Mouse (Mus musculus) ovary, postnatal 36 days (tissue): ENCODE measurements at regions not wholly inside any gene's neighbourhood (a gene's known extent, or its start where the extent isn't known, plus 50 kb on each side); places are given as distances from the start of the nearest gene placed in this dataset.
"Not testable (repeated sequence)": the region's sequence is repeated elsewhere in the genome, so short reads cannot be mapped to it uniquely, and the experiment has no call there.

ENCODE experiments used
- DNase-seq: peaks from one replicate; pipeline ENCODE4 v3.0.0; 2022; ENCODE audit warnings: low spot score, mixed read lengths

- no peak for DNase-seq
Observed at GRCm38 (mm10) chr15:52406156-52406885, 1478.4 kb upstream of the Gm7489 start.

- DNase-seq, result no peak
Observed at GRCm38 (mm10) chr15:52412869-52413771, 1471.6 kb upstream of the Gm7489 start.

- no peak for DNase-seq
Observed at GRCm38 (mm10) chr15:52425976-52426375, 1458.7 kb upstream of the Gm7489 start.

- no peak for DNase-seq
Observed at GRCm38 (mm10) chr15:52430491-52431158, 1454.1 kb upstream of the Gm7489 start.

- no peak for DNase-seq
Observed at GRCm38 (mm10) chr15:52433639-52434038, 1451.1 kb upstream of the Gm7489 start.

GRCm38 (mm10) chr15:52438403-52438802 is 1446.3 kb upstream of the Gm7489 start:
- no peak for DNase-seq

DNA sequence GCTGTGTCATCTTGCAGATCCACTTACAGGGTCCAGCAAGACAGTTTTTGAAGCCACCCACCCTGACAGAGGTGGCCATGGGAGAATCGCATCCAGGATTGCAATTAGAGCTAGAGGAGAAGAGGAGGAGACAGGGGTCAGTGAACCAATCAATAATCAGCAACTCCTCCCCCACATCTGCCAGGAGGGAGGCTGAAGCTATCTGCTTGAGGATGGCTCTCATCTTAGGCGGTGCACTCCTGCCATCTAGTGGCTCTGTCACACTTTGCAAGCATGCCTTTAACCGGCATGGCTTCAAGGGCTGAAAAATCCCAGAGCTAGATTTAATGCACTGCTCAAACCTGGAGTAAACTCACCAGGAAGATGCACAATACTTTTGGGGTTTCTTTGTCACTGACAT is 1425.9 kb upstream of the Gm7489 start:
- peak; percentile 60 for DNase-seq

DNA sequence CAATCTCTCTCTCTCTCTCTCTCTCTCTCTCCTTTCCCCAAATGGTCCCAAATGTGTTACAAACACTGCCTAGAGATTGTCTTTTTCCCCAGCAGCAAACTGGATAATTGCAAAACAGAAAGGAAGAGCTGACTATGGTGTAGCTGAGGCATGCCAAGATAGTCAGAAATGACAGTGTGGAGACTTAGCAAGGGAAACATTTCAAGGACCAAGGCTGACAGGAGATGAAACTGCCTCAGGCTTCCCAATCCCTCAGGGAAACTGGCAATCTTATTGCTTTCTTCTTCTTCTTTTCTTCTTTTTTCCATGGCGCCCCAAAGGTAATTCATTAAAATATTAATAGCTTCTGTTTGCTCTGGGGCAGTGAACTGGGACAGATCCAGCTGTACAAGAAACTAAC is 1425.4 kb upstream of the Gm7489 start:
- no peak for DNase-seq

GRCm38 (mm10) chr15:52464226-52465138 is 1420.2 kb upstream of the Gm7489 start:
- no peak for DNase-seq

- DNase-seq, result not testable (repeated sequence)
Observed at GRCm38 (mm10) chr15:52478124-52478523, 1406.6 kb upstream of the Gm7489 start.

DNA sequence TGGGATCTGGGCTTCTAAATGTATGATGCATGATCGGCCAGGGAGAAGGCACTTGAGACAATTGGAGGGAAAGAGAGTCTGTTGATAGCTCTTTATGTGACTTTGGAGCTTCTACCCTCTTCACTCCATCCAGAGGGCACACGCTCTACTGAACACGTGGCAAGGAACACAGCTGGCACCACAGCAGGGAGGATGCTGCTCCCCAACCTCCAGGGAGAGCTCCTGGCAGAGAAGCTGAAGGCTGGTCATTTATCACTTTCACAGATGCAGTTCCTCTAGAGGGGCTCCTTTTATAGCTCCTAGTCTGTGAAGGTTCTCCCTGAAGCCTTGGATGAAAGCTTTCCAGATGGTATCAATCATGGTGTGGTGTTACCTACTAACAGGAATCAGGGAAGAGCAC is 1403.9 kb upstream of the Gm7489 start:
- DNase-seq, result no peak

GRCm38 (mm10) chr15:52483598-52484165 is 1401.0 kb upstream of the Gm7489 start:
- no peak for DNase-seq

GRCm38 (mm10) chr15:52484276-52484675 is 1400.4 kb upstream of the Gm7489 start:
- DNase-seq, result no peak

DNA sequence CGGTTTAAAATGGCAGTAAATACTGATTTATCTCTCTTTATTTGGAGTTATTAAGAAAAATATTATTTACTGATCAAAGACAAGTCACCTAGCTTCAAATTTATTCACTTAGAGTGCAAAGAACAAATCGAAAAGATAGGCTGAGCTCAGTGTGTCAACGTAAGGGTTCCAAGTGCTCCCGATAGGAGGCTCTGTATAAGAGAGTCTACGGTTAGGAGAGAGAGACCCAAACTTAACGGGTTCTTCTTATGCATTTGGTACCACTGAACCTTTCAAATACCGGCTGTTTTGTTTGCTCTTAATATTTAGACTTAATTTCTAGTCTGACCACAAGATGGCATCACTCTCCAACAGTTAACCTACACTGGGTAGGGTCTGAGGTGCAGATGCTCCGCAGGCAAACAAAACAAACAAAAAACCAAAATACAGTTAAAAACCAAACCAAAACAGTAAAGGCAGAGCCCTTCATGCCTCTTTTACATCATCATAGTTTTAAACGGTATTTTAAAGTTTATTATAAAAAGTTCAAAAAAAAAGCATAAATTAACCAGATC is 1379.4 kb upstream of the Gm7489 start:
- no peak for DNase-seq

DNA sequence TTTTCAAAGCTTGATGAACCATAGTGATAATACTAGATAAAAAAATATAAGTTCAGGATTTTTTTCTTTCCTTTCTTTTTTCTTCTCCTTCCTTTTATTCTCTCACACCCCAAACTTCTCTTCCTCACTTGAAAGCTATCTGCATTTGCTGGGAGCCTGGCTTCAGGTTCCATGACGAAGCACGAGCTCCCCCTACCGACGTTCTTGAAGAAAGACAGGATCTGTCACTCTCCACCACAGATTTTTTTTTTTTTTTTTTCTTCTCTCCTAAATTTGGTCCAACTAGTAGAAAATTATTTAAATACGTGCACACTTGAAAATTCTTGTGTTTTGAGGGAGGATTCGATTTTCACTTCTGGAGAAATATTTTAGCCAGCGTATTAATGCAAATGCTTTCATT is 1377.8 kb upstream of the Gm7489 start:
- DNase-seq, result peak; percentile 11

DNA sequence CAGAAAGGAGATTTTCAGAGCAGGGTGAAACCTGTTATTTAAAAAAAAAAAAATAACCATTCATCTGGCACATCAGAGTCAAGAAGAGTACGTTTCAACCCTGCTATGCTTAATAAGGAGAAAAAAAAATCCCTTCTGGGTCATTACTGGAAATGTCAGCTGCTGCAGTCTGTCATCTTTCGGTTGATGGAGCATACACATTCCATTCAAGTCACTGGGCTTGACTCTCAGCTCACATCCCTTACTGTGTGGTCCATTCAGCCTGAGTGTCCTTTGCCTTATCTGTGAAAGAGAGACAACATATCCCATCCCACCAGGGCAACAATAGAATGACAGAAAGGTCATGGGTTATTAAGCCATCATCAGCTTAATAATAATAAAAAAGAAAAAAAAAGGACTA is 1376.1 kb upstream of the Gm7489 start:
- DNase-seq, result no peak

GRCm38 (mm10) chr15:52510137-52510536 is 1374.6 kb upstream of the Gm7489 start:
- no peak for DNase-seq

- DNase-seq, result no peak
Observed at GRCm38 (mm10) chr15:52536594-52536993, 1348.1 kb upstream of the Gm7489 start.

- DNase-seq, result no peak
Observed at GRCm38 (mm10) chr15:52558682-52559081, 1326.0 kb upstream of the Gm7489 start.

DNA sequence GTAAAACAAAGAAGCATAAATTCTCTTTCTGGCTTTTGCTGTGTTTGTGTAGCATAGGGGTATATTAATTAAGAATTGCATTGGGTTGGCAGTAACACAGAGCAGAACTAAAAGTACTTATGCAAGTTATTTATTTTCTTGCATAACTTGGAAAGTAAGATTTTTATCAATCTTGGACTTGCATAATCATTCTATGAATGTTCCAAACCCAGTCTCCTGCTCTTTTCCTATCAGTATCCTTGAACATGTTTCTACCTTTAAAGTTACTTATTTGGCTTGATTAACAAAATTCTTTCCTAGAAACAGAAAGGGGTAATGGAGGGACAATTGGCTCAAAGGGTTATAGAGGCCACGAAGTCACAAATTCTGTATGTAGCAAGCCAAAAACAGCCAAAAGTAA is 1320.6 kb upstream of the Gm7489 start:
- no peak for DNase-seq

DNA sequence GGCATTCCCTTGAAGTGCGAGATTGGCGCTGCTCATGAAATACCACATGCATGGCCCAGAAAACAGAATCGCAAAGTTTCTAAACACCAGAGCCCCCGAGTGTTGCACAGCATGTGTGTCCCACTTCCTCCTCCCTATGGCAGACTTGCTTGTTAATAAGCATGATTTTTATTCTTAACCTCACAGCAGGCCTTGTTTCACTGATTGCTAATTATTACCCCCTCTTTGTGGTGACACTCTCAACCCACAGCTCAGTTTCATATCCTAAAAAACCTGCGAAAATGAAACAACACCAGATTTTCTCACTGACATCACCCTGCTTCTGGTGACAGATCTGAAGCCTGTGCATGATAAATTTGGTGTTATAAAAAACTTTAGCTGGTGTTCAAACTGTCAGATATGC is 1319.3 kb upstream of the Gm7489 start:
- no peak for DNase-seq
